Mouse (Mus musculus) 3134 (cell line): Measurements from ENCODE around the gene Il4ra.

Experiments
- DNase-seq: peaks from one replicate; pipeline ENCODE4 v3.0.0-alpha.2; 2011; ENCODE audit warnings: low spot score; ENCODE audit not compliant: insufficient read length; ENCODE audit errors: extremely low read depth

Gene Il4ra

DNA sequence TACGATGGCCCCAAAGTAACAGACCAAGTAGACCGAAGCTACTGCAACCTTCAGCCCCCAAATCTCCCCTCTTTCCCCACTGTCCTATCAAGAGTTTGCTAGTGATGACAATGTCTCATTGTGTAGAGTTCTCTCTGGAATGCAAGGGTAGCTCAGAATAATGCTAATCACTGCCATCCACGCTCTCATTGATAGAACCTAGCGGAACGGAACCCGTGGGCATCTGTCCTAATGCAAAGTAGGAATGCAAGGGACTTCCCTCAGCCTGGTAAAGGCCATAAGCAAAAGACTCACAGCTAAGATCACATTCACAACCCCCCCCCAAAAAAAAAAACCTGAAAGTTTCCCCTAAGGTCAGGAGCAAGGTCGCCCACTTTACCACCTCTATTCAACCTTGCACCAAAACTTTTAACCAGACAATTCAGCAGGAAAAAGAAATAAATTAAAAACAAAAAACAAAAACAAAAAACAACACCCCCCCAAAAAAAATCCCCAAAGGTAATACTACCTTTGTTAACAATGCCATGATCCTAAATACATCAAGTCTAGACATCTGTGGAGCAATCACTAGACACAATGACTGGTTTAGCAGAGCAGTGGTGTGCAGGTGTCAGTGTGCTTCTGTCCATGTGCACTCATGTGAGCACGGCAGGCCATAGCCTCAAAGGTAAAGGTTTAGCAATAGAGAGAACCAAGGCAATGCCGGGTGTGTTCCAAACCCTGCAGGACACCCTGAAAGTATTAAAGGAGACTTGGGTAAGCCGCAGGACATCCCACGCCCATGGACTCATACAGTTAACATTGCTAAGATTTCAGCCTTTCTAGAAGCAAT, 45.8 kb downstream of the Il4ra start:
- no peak for DNase-seq

DNA sequence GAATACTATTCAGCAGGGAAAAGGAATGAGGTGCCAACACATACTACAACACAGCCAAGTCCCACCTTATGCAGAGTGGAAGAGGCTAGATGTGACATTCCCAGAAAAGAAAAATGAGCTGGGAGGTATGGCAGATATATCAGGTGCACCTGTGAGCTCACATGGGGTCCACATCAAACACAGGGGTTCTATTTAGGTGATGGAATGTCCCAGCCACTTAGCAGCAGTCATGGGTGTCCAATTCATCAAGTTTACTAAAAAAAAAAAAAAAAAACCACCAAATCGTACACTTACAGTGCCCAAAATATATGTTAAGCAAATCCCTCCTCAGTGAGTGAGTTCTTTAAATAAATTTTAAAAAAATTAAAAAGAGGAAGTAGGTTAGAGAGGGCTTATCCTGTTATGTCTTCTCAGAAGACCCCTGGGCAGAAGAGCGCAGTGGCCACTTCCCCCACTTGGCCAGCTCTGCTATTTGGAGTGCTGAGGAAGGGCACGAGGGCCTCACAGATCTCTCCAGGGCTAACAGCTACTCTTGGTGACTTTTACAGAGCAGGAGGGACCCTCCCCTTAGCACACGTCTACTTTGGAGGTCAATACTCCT, 47.6 kb downstream of the Il4ra start:
- DNase-seq: no peak

- DNase-seq: no peak
These were observed 48.2 kb downstream of the Il4ra start for GRCm38 (mm10) chr7:125600136-125600535.

GRCm38 (mm10) chr7:125600612-125601279, 48.8 kb downstream of the Il4ra start:
- DNase-seq: no peak

DNA sequence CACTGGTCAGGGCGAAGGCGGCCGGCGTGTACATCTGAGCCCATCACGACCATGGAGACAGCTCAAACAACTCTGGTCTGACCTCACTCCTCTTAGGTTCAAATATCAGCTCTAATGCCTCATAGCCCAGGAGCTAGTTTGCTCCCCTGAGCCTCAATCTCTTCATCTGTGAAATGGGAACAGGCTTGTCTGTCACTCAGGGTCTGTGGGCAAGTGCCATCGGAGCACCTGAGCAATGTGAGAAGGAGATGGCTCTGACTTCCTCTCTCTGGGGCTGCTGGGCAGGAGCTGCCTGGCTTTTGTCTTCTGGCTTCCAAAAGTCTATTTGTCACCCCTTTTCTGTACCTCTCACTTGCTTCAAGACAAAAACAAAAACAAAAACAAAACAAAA, 49.4 kb downstream of the Il4ra start:
- no peak for DNase-seq

GRCm38 (mm10) chr7:125601821-125602448, 50.0 kb downstream of the Il4ra start:
- no peak for DNase-seq

DNA sequence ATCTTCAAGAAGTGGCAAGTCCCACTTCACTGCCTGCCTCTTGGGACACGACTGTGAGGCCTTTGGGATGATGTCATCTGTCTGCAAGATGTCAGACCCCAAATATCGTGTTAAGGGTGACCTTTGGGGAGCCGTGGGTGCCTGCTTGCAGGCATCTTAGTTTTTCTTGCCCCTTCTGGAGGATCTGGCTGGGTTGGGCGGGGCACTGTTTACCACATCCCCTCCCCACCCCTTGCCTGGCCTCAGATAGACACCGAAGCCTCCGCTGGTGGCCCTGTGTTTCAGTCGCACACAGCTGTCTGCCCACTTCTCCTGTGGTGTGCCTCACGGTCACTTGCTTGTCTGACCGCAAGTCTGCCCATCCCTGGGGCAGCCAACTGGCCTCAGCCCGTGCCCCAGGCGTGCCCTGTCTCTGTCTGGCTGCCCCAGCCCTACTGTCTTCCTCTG, 51.3 kb downstream of the Il4ra start, which contains the start of gene Il21r:
Gene Il21r, plus strand, starts transcription at position 245 of the 447 bp plus-strand sequence.
- DNase-seq: no peak

DNA sequence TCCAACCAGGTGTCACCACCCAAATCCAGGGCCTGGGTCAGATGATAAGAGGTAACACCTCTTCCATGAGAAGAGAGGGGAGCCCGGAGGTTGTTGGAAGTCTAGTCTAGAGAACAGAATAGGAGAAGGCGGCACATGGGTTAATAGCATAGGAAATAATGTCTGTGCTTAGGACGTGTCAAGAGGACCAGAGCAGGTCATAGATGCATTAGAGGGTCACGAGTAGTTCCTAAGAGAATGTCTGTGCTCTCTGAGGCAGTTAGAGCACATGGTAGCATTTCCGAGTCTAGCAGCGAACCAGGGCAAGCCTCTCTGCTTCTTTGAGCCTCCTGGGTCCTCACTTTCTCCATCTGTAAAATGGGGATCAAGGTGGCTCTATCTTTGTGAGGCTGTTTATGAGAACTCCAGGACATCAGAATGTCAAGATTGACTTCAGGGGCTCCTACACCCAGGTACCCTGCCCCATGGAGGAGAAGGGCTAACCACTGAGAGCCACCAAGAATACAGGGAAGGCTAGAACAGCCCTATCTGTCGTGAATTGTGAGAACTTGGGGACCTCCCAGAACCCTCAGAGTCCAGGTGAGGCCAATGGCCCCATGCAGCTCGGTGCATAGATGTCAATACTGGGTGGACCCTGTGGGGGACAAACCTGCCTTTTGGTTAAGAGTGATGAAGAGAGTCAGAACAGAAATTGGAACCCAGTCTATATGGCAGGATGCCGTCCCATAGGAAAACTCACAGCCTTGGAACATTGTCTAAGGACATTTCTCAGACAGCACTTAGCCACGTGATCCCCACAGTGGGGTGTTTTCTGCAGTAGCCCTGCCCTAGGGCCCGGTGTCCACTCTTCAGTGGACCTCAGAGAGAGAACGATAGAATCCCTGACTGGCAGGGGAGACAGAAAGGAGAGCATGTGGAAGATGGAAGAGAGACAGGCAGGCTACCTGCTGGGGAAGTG, 52.7 kb downstream of the Il4ra start:
- DNase-seq: no peak

DNA sequence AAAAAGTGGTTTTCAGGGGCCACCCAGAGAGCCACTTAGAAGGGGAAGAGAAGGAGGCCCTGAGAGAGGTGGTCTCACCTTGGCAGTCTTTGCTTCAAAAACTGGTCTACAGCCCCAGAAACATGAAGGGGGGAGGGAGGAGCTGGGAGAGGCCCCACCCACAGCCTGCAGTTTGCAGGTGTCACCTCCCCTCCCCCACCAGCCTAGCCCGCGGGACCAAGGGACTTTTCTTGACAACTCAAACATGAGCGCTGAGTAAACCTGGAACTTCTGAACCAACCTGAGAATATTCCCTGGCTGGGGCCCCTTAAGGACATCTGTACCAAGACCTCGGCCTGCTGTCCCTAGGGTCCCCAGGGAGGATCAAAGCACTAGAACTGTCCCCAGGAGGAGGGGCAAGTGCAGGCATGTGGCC, 53.8 kb downstream of the Il4ra start:
- no peak for DNase-seq

DNA sequence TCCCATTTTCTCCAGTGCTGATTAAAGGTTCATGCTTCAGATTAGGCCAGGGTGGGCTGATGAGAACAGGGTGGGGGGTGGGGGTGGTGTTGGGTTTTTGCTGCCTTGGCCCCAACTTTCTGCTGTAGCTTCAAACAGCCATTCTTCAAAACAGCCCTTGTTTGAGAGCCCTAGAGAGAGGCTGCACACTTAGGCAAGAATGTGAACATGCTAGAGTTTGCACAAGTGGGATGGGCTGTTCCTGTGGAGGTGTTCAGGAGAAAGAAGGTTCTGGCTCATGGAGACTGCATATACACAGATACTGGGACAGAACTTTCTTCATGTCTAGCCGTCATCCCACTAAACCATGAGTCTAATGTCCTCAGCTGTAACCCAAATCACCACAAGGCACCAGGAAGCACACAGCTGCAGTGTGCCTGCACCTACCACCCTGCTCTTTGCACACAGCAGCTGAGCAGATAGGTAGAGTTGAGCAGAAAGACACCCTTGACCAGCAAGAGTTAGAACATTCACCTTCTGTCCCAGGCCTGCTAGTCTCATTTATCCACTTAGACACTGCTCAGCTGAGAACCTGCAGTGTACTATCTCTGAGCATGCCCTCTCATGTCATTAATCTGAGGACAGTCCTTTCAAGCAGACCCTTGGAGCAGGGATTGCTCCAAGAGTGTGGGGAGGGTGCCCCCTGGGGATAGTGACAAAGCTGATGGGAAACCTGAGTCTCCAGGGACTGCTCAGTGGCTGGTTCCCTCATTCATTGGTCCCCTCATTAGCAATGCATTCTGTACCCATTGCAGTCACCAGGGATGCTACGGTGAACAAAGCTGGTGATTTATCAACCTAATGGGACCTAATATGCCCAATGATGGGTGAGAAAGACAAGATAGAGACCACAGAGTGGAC, 54.6 kb downstream of the Il4ra start:
- no peak for DNase-seq

GRCm38 (mm10) chr7:125607384-125608182, 55.7 kb downstream of the Il4ra start:
- DNase-seq: no peak

- DNase-seq: no peak
These were observed 56.3 kb downstream of the Il4ra start for GRCm38 (mm10) chr7:125608183-125608688.

DNA sequence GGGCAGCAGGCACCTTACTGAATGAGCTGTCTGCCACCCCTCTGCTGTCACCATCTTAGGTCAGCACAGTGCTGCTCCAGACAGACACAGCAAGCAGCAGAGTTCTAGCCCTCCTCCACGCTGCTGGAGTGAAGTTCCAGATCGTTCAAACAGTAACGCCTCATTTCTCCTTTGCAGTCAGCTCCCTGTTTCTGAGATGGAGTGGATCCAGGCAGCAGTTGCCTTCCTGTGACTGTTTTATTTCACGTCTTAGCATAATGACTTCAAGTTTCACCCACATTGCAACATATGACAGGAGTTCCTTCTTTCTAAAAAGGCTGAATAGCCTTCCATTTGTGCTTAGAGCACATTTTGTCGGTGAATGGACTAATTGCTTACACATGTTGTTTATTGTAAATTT, 61.7 kb downstream of the Il4ra start:
- no peak for DNase-seq

GRCm38 (mm10) chr7:125615453-125615852, 63.5 kb downstream of the Il4ra start:
- no peak for DNase-seq

- no peak for DNase-seq
These were observed 66.1 kb downstream of the Il4ra start for GRCm38 (mm10) chr7:125618016-125618415.

DNA sequence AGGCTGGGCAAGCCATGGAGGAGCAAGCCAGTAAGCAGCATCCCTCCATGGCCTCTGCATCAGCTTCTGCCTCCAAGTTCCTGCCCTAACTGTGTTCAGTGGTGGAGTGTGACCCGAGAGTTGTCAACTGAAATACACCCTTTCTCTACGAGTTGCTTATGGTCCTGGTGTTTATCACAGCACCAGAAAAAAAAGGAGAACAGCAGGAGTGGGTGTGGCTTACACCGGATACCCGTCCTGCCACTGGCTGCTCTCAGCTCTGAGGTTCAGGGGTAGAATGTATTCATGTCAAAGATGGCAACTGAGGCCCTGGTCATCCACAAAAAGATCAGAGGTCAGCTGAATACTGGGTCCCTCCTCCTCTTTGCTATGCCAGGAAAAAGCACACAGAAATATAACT, 68.2 kb downstream of the Il4ra start:
- DNase-seq: no peak

DNA sequence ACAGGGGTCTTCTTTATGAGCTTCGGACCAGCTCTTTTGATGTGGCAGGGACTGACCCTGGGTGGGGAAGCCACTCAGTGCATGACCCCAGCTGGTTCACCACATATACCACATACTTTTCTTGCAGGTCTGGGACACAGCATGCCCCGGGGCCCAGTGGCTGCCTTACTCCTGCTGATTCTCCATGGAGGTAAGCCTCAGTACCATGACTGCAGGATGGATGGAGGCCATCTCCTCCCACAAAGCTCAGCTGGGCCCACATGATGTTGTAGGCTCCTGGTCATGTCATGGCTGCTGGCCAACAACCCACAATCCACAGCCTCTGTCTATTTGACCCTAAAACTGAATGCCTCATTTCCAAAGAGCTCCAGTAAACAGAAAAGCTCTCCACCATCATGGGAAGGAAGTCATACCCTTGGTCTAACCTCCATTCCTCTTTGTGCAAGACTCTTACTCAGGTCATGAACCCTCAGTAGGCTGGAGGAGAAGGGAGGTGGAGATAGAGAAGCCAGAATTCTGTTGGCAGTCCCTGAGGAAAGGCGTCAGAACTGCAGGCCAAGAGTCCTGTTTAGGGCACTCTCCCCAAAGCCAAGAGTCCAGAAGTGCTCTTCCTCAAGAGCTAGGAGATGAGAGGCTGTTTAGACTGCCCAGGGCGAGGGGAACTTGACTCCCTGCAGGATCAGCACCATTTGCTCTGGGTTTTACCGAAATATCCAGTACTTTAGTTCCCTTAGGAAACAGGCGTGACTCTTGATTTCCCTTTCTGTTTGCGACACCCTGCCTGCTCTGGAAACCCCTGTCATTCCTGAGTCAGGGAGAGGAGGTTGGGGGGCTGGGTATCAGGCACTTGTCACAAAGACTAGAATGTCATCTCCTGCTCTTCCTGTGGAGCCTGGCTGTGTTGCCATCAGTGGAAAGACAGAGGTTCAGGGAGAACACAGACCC, 71.1 kb downstream of the Il4ra start:
- no peak for DNase-seq
